Mouse (Mus musculus) myocyte (in vitro differentiated cells): ENCODE data around the gene Gm21915. TPM values are rescaled to one million over a fixed set of nuclear protein-coding genes. Genes with fewer than 3 reads are reported as not detected.

Experiments used
- H3K27me3 ChIP-seq: one replicate; pipeline ENCODE4 v1.6.1; 2011; ENCODE audit not compliant: control insufficient read depth, insufficient read depth, insufficient read length
- H3K36me3 ChIP-seq: one replicate; pipeline ENCODE4 v1.6.1; 2011; ENCODE audit not compliant: control insufficient read depth, insufficient read depth
- H3K4me2 ChIP-seq: one replicate; pipeline ENCODE4 v1.6.1; 2011; ENCODE audit warnings: low read depth, control low read depth
- H3K4me3 ChIP-seq: one replicate; pipeline ENCODE4 v1.5.1; 2011; ENCODE audit warnings: mild to moderate bottlenecking, control low read depth, moderate library complexity
- H3K79me2 ChIP-seq: one replicate; pipeline ENCODE4 v1.6.1; 2011; ENCODE audit not compliant: control insufficient read depth, insufficient read depth
- H3ac ChIP-seq: one replicate; pipeline ENCODE4 v1.6.1; 2011; ENCODE audit not compliant: control insufficient read depth, insufficient read length
- MAX ChIP-seq: IDR thresholded peaks from one replicate; pipeline ENCODE4 v1.6.1; 2011; ENCODE audit warnings: low read depth, mild to moderate bottlenecking, control low read depth
- MYOD1 ChIP-seq, 3 experiments: IDR thresholded peaks; one replicate each; pipeline ENCODE4 v1.6.1; 2011; ENCODE audit warnings: control low read depth in 2 of 3, low read depth in 2 of 3, mild to moderate bottlenecking in 2 of 3, moderate library complexity in 1 of 3; ENCODE audit not compliant: insufficient read length in 2 of 3, control insufficient read depth in 1 of 3
- REST ChIP-seq: IDR thresholded peaks from one replicate; pipeline ENCODE4 v1.6.1; 2011; ENCODE audit warnings: mild to moderate bottlenecking, control low read depth, moderate library complexity; ENCODE audit not compliant: insufficient read depth, insufficient read length
- SRF ChIP-seq: IDR thresholded peaks from one replicate; pipeline ENCODE4 v1.6.1; 2011; ENCODE audit warnings: low read depth; ENCODE audit not compliant: control insufficient read depth, insufficient read length
- polyA plus RNA-seq: library from polyadenylated mRNA; unstranded; fragments of >200 nt; fragmentation: generic; extraction: Trizol; gene quantifications from one replicate; pipeline ENCODE4 v1.2.1, GENCODE M21; 2012; ENCODE audit warnings: missing spikeins

Gene Gm21915
- polyA plus RNA-seq, 1 experiment, result not detected

- no peaks in the 10 kb centered on the region for H3K27me3 ChIP-seq
- H3K79me2 ChIP-seq, result no peaks in the 10 kb centered on the region
- no peaks in the 10 kb centered on the region for H3K36me3 ChIP-seq
- H3K4me2 ChIP-seq, result no peak overlapping the region
- no peak for TF ChIP-seq REST
- TF ChIP-seq SRF, result no peak
- TF ChIP-seq MYOD1 (IDR thresholded peaks at IDR 0.05; ENCODE audit: control insufficient read depth in 1 of 3, insufficient read length in 2 of 3, low read depth in 2 of 3), result no peak
- TF ChIP-seq MAX, result no peak
- no peak overlapping the region for H3K4me3 ChIP-seq
- no peak overlapping the region for H3ac ChIP-seq
These were observed 47.4 kb downstream of the Gm21915 start for GRCm38 (mm10) chr9:40717875-40718185.

Other genes with a start within 250 kb of the Gm21915 start
- 33.9 TPM for gene Gramd1b, start 139.2 kb upstream of the Gm21915 start, polyA plus RNA-seq
- gene Clmp, start 15.3 kb downstream of the Gm21915 start, polyA plus RNA-seq, result 3.8 TPM
- gene Hspa8, start 130.4 kb downstream of the Gm21915 start, polyA plus RNA-seq, result 797 TPM
- gene Bsx, start 203.5 kb downstream of the Gm21915 start, polyA plus RNA-seq, result not detected